Mouse (Mus musculus) forebrain, postnatal 0 days (tissue): ENCODE measurements around the gene Nus1. TPM values are rescaled to one million over a fixed set of nuclear protein-coding genes. Genes with fewer than 3 reads are reported as not detected.
A peak's percentile ranks its signal among the peaks of the same experiment; 100 is the strongest.

Experiments
- ATAC-seq: fragments of 200-750 bp; cut with Nextera tagmentation; 2 replicates; pipeline ENCODE4 v1.8.0; 2017; ENCODE audit warnings: mild to moderate bottlenecking, moderate library complexity
- DNase-seq: peaks from one replicate; pipeline ENCODE4 v3.0.0-alpha.2; 2015
- H3K27ac ChIP-seq: fragments of 300-500 bp; sonication (generic); 2 replicates; pipeline ENCODE4 v1.5.1; 2014; ENCODE audit warnings: low read depth, mild to moderate bottlenecking, antibody characterized with exemption, low read length, moderate library complexity, mixed read lengths
- H3K27me3 ChIP-seq: fragments of 300-500 bp; sonication (generic); 2 replicates; pipeline ENCODE4 v1.6.1; 2014; ENCODE audit warnings: mild to moderate bottlenecking, low read length, mixed read lengths; ENCODE audit not compliant: insufficient read depth
- H3K36me3 ChIP-seq: fragments of 300-500 bp; sonication (generic); 2 replicates; pipeline ENCODE4 v1.6.1; 2014; ENCODE audit warnings: mild to moderate bottlenecking, moderate library complexity; ENCODE audit not compliant: insufficient read depth
- H3K4me1 ChIP-seq: fragments of 300-500 bp; sonication (generic); 2 replicates; pipeline ENCODE4 v1.6.1; 2014; ENCODE audit warnings: antibody characterized with exemption; ENCODE audit not compliant: insufficient read depth
- H3K4me2 ChIP-seq: fragments of 300-500 bp; sonication (generic); 2 replicates; pipeline ENCODE4 v1.6.1; 2014; ENCODE audit warnings: low read depth, mild to moderate bottlenecking, moderate library complexity
- H3K4me3 ChIP-seq: fragments of 300-500 bp; sonication (generic); 2 replicates; pipeline ENCODE4 v1.5.1; 2014; ENCODE audit warnings: low read depth, low read length, mixed read lengths
- H3K9ac ChIP-seq: fragments of 300-500 bp; sonication (generic); 2 replicates; pipeline ENCODE4 v1.6.1; 2014; ENCODE audit warnings: mild to moderate bottlenecking
- H3K9me3 ChIP-seq: fragments of 300-500 bp; sonication (generic); 2 replicates; pipeline ENCODE4 v1.6.1; 2016; ENCODE audit warnings: low read length
- CTCF ChIP-seq: sonication (generic); IDR thresholded peaks from 2 replicates; pipeline ENCODE4 v1.5.1; 2016; ENCODE audit warnings: antibody characterized with exemption, control low read depth, low read depth
- WGBS: fragments of 180-500 bp; shearing (Covaris S2); extraction: QIAGEN DNeasy Blood & Tissue Kit; methylation state at CpG from one replicate; pipeline ENCODE4 v1.1.7; 2014; 5-methylcytosine and 5-hydroxymethylcytosine counted together
- polyA plus RNA-seq: library from polyadenylated mRNA; unstranded; fragments of >200 nt; fragmentation: Nextera tagmentation; extraction: Ambion mirVana; gene quantifications from 2 replicates; pipeline ENCODE4 v1.2.1, GENCODE M21; 2015
- total RNA-seq: library from RNA; depleted of rRNA; stranded (reverse); fragments of >200 nt; gene quantifications from 2 replicates; pipeline ENCODE4 v1.2.3, GENCODE M21; 2014; rRNA removed

Nus1 gene
- total and polyA plus RNA-seq, 2 experiments from 2014 or later, result 19.1 to 31.8 TPM

DNA sequence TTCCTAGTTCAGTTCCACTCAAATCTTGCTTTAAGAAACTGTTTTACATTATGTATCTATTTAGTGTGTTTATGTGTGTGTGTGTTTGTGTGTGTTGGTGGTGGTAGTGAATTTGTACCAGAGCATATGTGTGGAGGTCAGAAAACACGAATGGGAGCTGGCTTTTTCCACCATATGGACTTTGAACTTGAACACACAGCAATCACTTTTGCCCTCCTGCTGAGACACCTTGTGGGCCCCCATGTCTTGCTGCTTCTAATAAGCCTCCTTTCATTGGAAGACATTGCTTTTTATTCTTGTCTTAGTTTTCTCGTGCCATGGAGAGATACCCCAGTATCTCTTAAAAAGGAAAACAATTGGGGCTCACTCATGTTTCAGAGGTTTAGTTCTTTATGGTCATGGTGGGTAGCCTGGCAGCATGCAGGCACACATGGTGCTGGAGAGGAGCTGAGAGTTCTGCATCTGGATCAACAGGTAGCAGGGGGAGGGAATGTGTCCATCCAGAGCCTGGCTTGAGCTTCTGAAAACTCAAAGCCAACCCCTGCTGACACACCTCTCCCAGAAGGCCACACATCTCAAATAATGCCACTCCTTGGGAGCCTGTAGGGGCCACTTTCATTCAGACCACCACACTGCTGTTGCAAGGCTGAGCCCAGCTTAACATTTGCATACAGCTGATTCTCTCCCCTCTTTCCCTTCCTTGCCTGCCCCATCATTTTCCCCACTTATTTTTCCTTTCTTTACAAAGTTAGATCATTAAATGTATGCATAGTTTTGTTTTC, 10.5 kb downstream of the Nus1 start:
- Histone ChIP-seq H3K36me3 (peaks cover 25% of the 10 kb centered on the region), H3K4me2 (no peak overlapping the region), H3K4me3 (no peak overlapping the region), H3K9me3 (no peaks in the 10 kb centered on the region), H3K4me1 (no peaks in the 10 kb centered on the region), H3K9ac (no peak overlapping the region), H3K27ac (no peak overlapping the region), H3K27me3 (no peaks in the 10 kb centered on the region)
- ATAC-seq (no peak), DNase-seq (no peak)
- no peak for TF ChIP-seq CTCF
- 31% methylated on average over 2 of the region's 2 CpGs for WGBS

GRCm38 (mm10) chr10:52430953-52431352, 13.6 kb downstream of the Nus1 start:
- Histone ChIP-seq H3K9ac (no peak overlapping the region), H3K4me1 (no peaks in the 10 kb centered on the region), H3K4me3 (no peak overlapping the region), H3K4me2 (no peak overlapping the region), H3K36me3 (peaks cover 45% of the 10 kb centered on the region), H3K27me3 (no peaks in the 10 kb centered on the region), H3K9me3 (no peaks in the 10 kb centered on the region), H3K27ac (no peak overlapping the region)
- ATAC-seq (no peak), DNase-seq (no peak)
- WGBS, result 90% methylated on average over 1 of the region's 1 CpGs
- no peak for TF ChIP-seq CTCF

DNA sequence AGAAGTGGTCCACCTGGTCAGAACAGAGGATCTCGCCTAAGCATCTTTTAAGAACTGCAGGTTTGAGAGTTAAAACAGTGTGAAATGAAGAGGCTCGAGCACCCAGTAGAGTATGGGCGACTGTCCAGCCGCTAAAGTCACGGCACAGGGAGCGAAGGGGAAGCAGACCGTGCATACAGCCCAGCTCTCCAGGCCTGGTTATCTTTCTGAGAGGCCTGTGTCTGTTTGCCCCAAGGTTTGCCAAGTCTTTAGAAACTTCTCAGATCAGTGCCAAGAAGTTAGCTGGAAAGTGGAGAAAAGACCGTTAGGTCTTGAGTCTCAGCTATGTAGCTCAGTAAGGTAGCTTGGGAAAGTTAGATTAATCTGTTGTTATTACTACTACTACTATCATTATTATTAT, 17.5 kb downstream of the Nus1 start:
- WGBS, result 82% methylated on average over 8 of the region's 8 CpGs
- H3K4me2 ChIP-seq, result no peak overlapping the region
- no peak for ATAC-seq
- H3K27me3 ChIP-seq, result no peaks in the 10 kb centered on the region
- DNase-seq, result no peak
- peaks cover 67% of the 10 kb centered on the region for H3K36me3 ChIP-seq
- H3K27ac ChIP-seq, result no peak overlapping the region
- H3K4me3 ChIP-seq, result no peak overlapping the region
- no peak for TF ChIP-seq CTCF
- H3K4me1 ChIP-seq, result no peaks in the 10 kb centered on the region
- H3K9me3 ChIP-seq, result no peaks in the 10 kb centered on the region
- no peak overlapping the region for H3K9ac ChIP-seq

- Histone ChIP-seq H3K9ac (no peak overlapping the region), H3K4me2 (no peak overlapping the region), H3K27me3 (no peaks in the 10 kb centered on the region), H3K27ac (no peak overlapping the region), H3K9me3 (no peaks in the 10 kb centered on the region), H3K4me1 (no peaks in the 10 kb centered on the region), H3K36me3 (no peaks in the 10 kb centered on the region), H3K4me3 (no peak overlapping the region)
- DNase-seq (no peak), ATAC-seq (no peak)
- WGBS, result 23% methylated on average over 2 of the region's 2 CpGs
- no peak for TF ChIP-seq CTCF
These were observed 43.3 kb downstream of the Nus1 start for GRCm38 (mm10) chr10:52460614-52461013.

GRCm38 (mm10) chr10:52463941-52464739, 46.8 kb downstream of the Nus1 start:
- no peaks in the 10 kb centered on the region for H3K4me1 ChIP-seq
- TF ChIP-seq CTCF, result no peak
- H3K36me3 ChIP-seq, result no peaks in the 10 kb centered on the region
- H3K27ac ChIP-seq, result no peak overlapping the region
- no peak for DNase-seq
- H3K4me2 ChIP-seq, result no peak overlapping the region
- no peak for ATAC-seq
- H3K27me3 ChIP-seq, result no peaks in the 10 kb centered on the region
- no peak overlapping the region for H3K4me3 ChIP-seq
- WGBS, result 67% methylated on average over 7 of the region's 7 CpGs
- H3K9me3 ChIP-seq, result no peaks in the 10 kb centered on the region
- no peak overlapping the region for H3K9ac ChIP-seq

- H3K4me2 ChIP-seq, result no peak overlapping the region
- no peak overlapping the region for H3K9ac ChIP-seq
- no peak overlapping the region for H3K27ac ChIP-seq
- H3K27me3 ChIP-seq, result no peaks in the 10 kb centered on the region
- H3K9me3 ChIP-seq, result no peaks in the 10 kb centered on the region
- ATAC-seq (peak; percentile 69), DNase-seq (peak; percentile 27)
- WGBS, result 72% methylated on average over 4 of the region's 4 CpGs
- no peak for TF ChIP-seq CTCF
- no peak overlapping the region for H3K4me3 ChIP-seq
- no peaks in the 10 kb centered on the region for H3K36me3 ChIP-seq
- no peaks in the 10 kb centered on the region for H3K4me1 ChIP-seq
These were observed 54.2 kb downstream of the Nus1 start for GRCm38 (mm10) chr10:52471520-52471919.

Other genes with a start within 250 kb of the Nus1 start
- not detected in 2 replicates for gene Ros1, start 222.3 kb upstream of the Nus1 start, total RNA-seq
- not detected in 2 replicates for gene Ros1, start 222.3 kb upstream of the Nus1 start, polyA plus RNA-seq
- 8.8 and 11.3 TPM in 2 replicates for gene Dcbld1, start 183.9 kb upstream of the Nus1 start, total RNA-seq
- 15.8 and 19.1 TPM in 2 replicates for gene Dcbld1, start 183.9 kb upstream of the Nus1 start, polyA plus RNA-seq
- not detected in 2 replicates for gene Gm26741, start 58.8 kb upstream of the Nus1 start, total RNA-seq
- not detected in 2 replicates for gene Gm26741, start 58.8 kb upstream of the Nus1 start, polyA plus RNA-seq
- 18.5 and 22.8 TPM in 2 replicates for gene Gopc, start 35.4 kb upstream of the Nus1 start, total RNA-seq
- 16.6 and 22.9 TPM in 2 replicates for gene Gopc, start 35.4 kb upstream of the Nus1 start, polyA plus RNA-seq
- not detected in 2 replicates for gene Nepn, start 28.6 kb upstream of the Nus1 start, total RNA-seq
- gene Nepn, start 28.6 kb upstream of the Nus1 start, polyA plus RNA-seq, result not detected in 2 replicates